Comparison of ENCODE assay signal across 9 mouse cellular contexts in the genomic region with DNA sequence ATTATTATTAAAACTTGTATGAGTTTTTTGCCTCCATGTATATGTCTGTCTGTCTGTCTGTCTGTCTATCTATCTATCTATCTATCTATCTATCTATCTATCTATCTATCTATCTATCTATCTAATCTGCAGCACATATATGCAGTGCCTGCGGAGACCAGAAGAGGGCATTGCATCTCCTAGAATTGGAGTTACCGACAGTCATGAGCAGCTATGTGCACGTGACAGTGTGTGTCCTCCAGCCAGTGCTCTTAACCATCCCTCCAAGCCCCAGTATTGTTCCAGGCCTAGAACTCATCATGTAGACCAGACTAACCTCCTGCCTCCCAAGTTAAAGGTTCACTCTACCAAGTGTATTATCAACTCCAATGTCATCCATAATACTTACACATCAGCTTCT. TPM values are rescaled to one million over a fixed set of nuclear protein-coding genes. Genes with fewer than 3 reads are reported as not detected.
DNase-seq lines count a peak whose midpoint lies in the region; ATAC-seq lines count a peak whose summit lies in the region.
"Had no signal": no experiment of that assay in that cellular context is flagged by ENCODE, and none has a peak within 500 bp of the region (broad histone marks: within the 10 kb centered on the region; RNA-seq: fewer than 3 reads in every experiment).

No protein-coding gene starts in this region.

- 9% methylated on average over 3 of the region's 3 CpGs for WGBS in forebrain, embryonic 12.5 days
- 7% methylated on average over 3 of the region's 3 CpGs for WGBS in forebrain, embryonic 15.5 days
- WGBS in embryonic facial prominence, embryonic 14.5 days = 19% methylated on average over 3 of the region's 3 CpGs
- 10% methylated on average over 3 of the region's 3 CpGs for WGBS in midbrain, embryonic 12.5 days

- H3K27me3 ChIP-seq in forebrain, embryonic 12.5 days = no peaks in the 10 kb centered on the region
- no peaks in the 10 kb centered on the region for H3K27me3 ChIP-seq in forebrain, embryonic 15.5 days
- H3K27me3 ChIP-seq in embryonic facial prominence, embryonic 14.5 days (replicated peaks; ENCODE audit: control insufficient read depth, insufficient read depth, low read length) = no peaks in the 10 kb centered on the region
- no peaks in the 10 kb centered on the region for H3K27me3 ChIP-seq in midbrain, embryonic 12.5 days
- H3K27me3 ChIP-seq: heart, embryonic 13.5 days had no signal

- no peaks in the 10 kb centered on the region for H3K9me3 ChIP-seq in forebrain, embryonic 12.5 days
- H3K9me3 ChIP-seq in forebrain, embryonic 15.5 days = no peaks in the 10 kb centered on the region
- H3K9me3 ChIP-seq in embryonic facial prominence, embryonic 14.5 days (ENCODE audit: control insufficient read depth, low read length) = no peaks in the 10 kb centered on the region
- no peaks in the 10 kb centered on the region for H3K9me3 ChIP-seq in midbrain, embryonic 12.5 days
- H3K9me3 ChIP-seq: heart, embryonic 13.5 days had no signal

- peak; percentile 61; the same call in 1 of the 2 replicates for ATAC-seq in forebrain, embryonic 12.5 days (ENCODE audit: low FRiP score)
- ATAC-seq in forebrain, embryonic 15.5 days (replicated peaks) = no peak
- peak; percentile 30; the same call in 1 of the 2 replicates for ATAC-seq in embryonic facial prominence, embryonic 14.5 days (ENCODE audit: low read depth)
- ATAC-seq in midbrain, embryonic 12.5 days (ENCODE audit: low FRiP score, low read depth) = 0 out of 2 replicates have a peak, but pooled peaks have one; percentile 38

- no peak overlapping the region for H3K4me2 ChIP-seq in forebrain, embryonic 12.5 days
- H3K4me2 ChIP-seq in forebrain, embryonic 15.5 days (replicated peaks) = no peak overlapping the region
- H3K4me2 ChIP-seq in embryonic facial prominence, embryonic 14.5 days (ENCODE audit: low read depth, low read length) = no peak overlapping the region
- H3K4me2 ChIP-seq in midbrain, embryonic 12.5 days (replicated peaks) = no peak overlapping the region
- H3K4me2 ChIP-seq: heart, embryonic 13.5 days had no signal

- H3K4me1 ChIP-seq in forebrain, embryonic 12.5 days = no peaks in the 10 kb centered on the region
- H3K4me1 ChIP-seq in forebrain, embryonic 15.5 days = no peaks in the 10 kb centered on the region
- H3K4me1 ChIP-seq in embryonic facial prominence, embryonic 14.5 days (ENCODE audit: control insufficient read depth, insufficient read depth, low read length) = no peaks in the 10 kb centered on the region
- no peaks in the 10 kb centered on the region for H3K4me1 ChIP-seq in midbrain, embryonic 12.5 days

- no peak overlapping the region for H3K9ac ChIP-seq in forebrain, embryonic 12.5 days
- H3K9ac ChIP-seq in forebrain, embryonic 15.5 days (replicated peaks) = no peak overlapping the region
- no peak overlapping the region for H3K9ac ChIP-seq in embryonic facial prominence, embryonic 14.5 days (ENCODE audit: low read depth, low read length)
- H3K9ac ChIP-seq in midbrain, embryonic 12.5 days (replicated peaks) = no peak overlapping the region
- H3K9ac ChIP-seq: heart, embryonic 13.5 days had no signal

- no peak overlapping the region for H3K27ac ChIP-seq in forebrain, embryonic 12.5 days
- H3K27ac ChIP-seq in forebrain, embryonic 15.5 days (replicated peaks) = no peak overlapping the region
- no peak overlapping the region for H3K27ac ChIP-seq in embryonic facial prominence, embryonic 14.5 days (replicated peaks; ENCODE audit: low read depth, low read length)
- H3K27ac ChIP-seq in midbrain, embryonic 12.5 days (replicated peaks) = no peak overlapping the region
- H3K27ac ChIP-seq: heart, embryonic 13.5 days had no signal

- peak; percentile 73 for DNase-seq in 3T3-L1 (ENCODE audit: low read depth, low spot score)
- peak; percentile 79 for DNase-seq in adrenal gland, postnatal 10 days
- peak; percentile 50 for DNase-seq in embryonic facial prominence, embryonic 14.5 days (ENCODE audit: low spot score)
- peak; percentile 83 to 85 for DNase-seq in kidney, postnatal 4 days
- no peak for DNase-seq in yolk sac, embryonic 10.5 days (ENCODE audit: low spot score)

- peaks cover 2% of the 10 kb centered on the region; the same call in 1 of the 2 replicates for H3K36me3 ChIP-seq in forebrain, embryonic 12.5 days (replicated peaks)
- no peaks in the 10 kb centered on the region for H3K36me3 ChIP-seq in forebrain, embryonic 15.5 days
- peaks cover 3% of the 10 kb centered on the region; the same call in 1 of the 2 replicates for H3K36me3 ChIP-seq in embryonic facial prominence, embryonic 14.5 days (ENCODE audit: control insufficient read depth, insufficient read depth, low read length)
- H3K36me3 ChIP-seq in midbrain, embryonic 12.5 days = no peaks in the 10 kb centered on the region
- H3K36me3 ChIP-seq: heart, embryonic 13.5 days had no signal

- H3K4me3 ChIP-seq in forebrain, embryonic 12.5 days (replicated peaks) = no peak overlapping the region
- H3K4me3 ChIP-seq in forebrain, embryonic 15.5 days = no peak overlapping the region
- no peak overlapping the region for H3K4me3 ChIP-seq in embryonic facial prominence, embryonic 14.5 days (ENCODE audit: low read depth, low read length)
- no peak overlapping the region for H3K4me3 ChIP-seq in midbrain, embryonic 12.5 days
- H3K4me3 ChIP-seq: heart, embryonic 13.5 days had no signal

RNA-seq across cellular contexts. Expression of gene Klc1, which starts 19.9 kb away (rescaled TPM):
- polyA plus RNA-seq in forebrain, embryonic 12.5 days (2016; fragmentation: Nextera tagmentation; extraction: Ambion mirVana) = 302 and 307 TPM in 2 replicates
- polyA plus RNA-seq in forebrain, embryonic 15.5 days (2015; fragmentation: Nextera tagmentation; extraction: Ambion mirVana) = 430 and 440 TPM in 2 replicates
- 100 to 1,000 TPM in 1 of 2 experiments, 10 to 100 TPM in 1; 94.0 to 133 TPM for total RNA-seq in adrenal gland, postnatal 10 days (2021)
- polyA plus RNA-seq in embryonic facial prominence, embryonic 14.5 days (2014; fragmentation: Nextera tagmentation; extraction: Ambion mirVana) = 128 and 137 TPM in 2 replicates
- 382 and 402 TPM in 2 replicates for polyA plus RNA-seq in midbrain, embryonic 12.5 days (2016; fragmentation: Nextera tagmentation; extraction: Ambion mirVana)

RNA-seq across cellular contexts. Expression of gene Apopt1, which starts 25.7 kb away (rescaled TPM):
- polyA plus RNA-seq in forebrain, embryonic 12.5 days (2016; fragmentation: Nextera tagmentation; extraction: Ambion mirVana) = 55.0 and 56.0 TPM in 2 replicates
- 48.2 and 48.7 TPM in 2 replicates for polyA plus RNA-seq in forebrain, embryonic 15.5 days (2015; fragmentation: Nextera tagmentation; extraction: Ambion mirVana)
- 10 to 100 TPM; 69.0 to 72.8 TPM for total RNA-seq in adrenal gland, postnatal 10 days (2021)
- 46.6 and 48.0 TPM in 2 replicates for polyA plus RNA-seq in embryonic facial prominence, embryonic 14.5 days (2014; fragmentation: Nextera tagmentation; extraction: Ambion mirVana)
- polyA plus RNA-seq in midbrain, embryonic 12.5 days (2016; fragmentation: Nextera tagmentation; extraction: Ambion mirVana) = 52.3 and 57.8 TPM in 2 replicates

RNA-seq across cellular contexts. Expression of gene Bag5, which starts 25.7 kb away (rescaled TPM):
- 59.0 and 62.7 TPM in 2 replicates for polyA plus RNA-seq in forebrain, embryonic 12.5 days (2016; fragmentation: Nextera tagmentation; extraction: Ambion mirVana)
- polyA plus RNA-seq in forebrain, embryonic 15.5 days (2015; fragmentation: Nextera tagmentation; extraction: Ambion mirVana) = 65.1 and 69.1 TPM in 2 replicates
- 10 to 100 TPM; 32.1 to 35.4 TPM for total RNA-seq in adrenal gland, postnatal 10 days (2021)
- polyA plus RNA-seq in embryonic facial prominence, embryonic 14.5 days (2014; fragmentation: Nextera tagmentation; extraction: Ambion mirVana) = 59.0 and 61.5 TPM in 2 replicates
- polyA plus RNA-seq in midbrain, embryonic 12.5 days (2016; fragmentation: Nextera tagmentation; extraction: Ambion mirVana) = 62.0 and 64.0 TPM in 2 replicates
